Mouse (Mus musculus): Measurements from ENCODE around the gene Ugt1a8.
A peak's percentile ranks its signal among the peaks of the same experiment; 100 is the strongest.
"Not testable (repeated sequence)": the region's sequence is repeated elsewhere in the genome, so short reads cannot be mapped to it uniquely, and the experiment has no call there.

The Ugt1a8 gene

DNA sequence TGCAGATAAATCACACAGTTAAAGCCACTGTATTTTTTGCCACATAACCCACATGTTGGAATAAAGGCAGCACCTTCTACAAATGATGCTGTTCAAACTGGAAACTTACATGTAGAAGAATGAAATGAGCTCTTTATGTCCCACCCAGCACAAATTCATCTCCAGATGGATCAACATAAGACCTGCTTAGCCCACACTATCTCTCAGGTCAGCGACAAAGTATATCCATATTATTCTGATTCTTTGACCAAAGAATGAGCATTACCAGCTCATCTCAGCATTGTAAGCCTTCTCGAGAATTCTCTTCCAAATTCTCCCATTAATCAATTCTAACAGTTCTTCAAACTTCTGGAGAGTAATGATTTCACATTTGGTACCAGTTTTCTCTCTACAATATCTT, 134.6 kb downstream of the Ugt1a8 start:
- no peak for DNase-seq (ENCODE audit: low spot score in 2 of 2)

DNA sequence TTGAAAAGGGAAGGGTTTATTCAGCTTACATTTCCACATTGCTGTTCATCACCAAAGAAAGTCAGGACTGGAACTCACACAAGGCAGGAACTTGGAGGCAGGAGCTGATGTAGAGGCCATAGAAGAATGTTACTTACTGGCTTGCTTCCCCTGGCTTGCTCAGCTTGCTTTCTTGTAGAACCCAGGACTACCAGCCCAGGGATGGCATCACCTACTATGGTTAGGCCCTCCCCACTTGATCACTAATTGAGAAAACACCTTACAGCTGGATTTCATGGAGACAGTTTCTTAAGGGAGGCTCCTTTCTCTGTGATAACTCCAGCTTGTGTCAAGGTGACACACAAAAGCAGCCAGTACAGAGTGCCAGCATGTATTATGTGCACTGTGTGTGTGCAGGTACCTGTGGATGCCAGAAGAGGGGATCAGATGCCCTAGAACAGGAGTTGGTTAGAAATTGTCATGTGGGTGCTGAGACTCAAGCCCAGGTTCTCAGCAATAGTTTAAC, 135.4 kb downstream of the Ugt1a8 start:
- DNase-seq (ENCODE audit: low spot score in 2 of 2) = not testable (repeated sequence)

DNA sequence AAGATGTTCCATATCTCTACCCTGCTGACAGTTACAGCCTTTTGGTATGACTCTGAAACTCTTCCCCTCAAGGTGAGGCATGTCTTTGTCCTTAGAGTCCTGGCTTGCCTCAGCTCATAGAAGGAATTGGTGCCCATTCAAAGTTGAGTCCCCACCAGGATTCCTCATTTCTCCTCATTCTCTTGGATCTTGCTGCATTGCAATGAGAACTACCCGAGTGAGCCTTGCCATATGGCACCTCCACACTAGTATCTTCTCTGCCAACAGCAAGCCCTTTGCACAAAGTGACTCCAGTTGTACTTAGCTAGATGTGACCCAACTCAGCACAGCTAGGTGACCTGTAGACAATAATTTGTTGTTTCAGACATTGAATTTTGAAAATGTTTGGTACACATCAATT, 136.0 kb downstream of the Ugt1a8 start:
- DNase-seq (ENCODE audit: low spot score in 2 of 2) = no peak

DNA sequence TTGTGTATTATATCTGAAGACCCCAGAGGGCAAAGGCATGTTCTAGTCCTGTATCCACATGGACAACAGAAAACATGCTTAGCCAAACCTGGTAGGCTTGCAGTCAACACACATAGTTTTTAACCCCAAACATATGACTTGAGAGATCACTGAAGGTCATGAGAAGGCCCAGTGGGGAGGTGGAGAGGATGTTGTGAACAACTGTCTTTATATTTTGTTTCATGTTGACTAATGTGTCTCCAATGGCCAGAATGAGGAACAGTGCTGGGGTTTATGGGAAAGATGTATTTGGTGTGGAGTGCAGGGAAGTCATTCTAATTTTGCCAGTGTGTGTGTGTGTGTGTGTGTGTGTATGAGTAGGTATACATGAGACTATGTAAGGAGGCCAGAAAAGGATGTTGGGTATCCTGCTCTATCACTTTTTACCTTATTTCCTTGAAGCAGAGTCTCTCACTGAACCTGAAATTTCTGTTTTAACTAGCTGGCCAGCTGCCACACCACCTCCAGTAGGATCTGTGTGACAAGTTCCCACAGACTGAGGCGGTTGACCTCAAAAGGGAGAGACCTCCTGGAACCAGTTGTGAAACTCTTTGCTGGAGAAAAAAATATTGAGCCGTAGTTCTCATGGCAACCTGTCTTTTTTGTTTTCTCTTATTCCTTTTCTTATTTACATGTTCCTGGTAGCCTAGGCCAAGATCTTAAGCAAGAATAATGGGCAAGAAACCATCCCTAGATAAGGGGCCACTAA, 136.6 kb downstream of the Ugt1a8 start:
- no peak for DNase-seq (ENCODE audit: low spot score in 2 of 2)

DNA sequence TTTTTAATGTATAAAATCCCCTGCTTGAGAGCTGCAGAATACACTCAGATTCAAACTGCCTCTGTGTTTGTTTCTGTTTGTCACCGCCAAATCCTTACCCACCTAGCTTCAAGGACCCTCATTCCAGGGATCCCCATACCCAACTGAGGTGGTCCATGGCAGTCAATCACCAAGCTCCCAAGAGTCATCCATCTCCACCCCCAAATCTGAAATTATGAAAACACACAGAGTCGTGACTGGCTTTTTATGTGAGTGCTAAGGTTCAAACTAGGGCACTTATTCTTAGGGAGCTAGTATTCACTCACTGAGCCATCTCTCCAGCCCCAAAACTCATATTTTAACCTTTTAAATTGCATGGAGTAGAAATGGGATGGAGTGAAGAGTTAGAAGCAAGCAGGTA, 137.7 kb downstream of the Ugt1a8 start:
- DNase-seq (ENCODE audit: low spot score in 2 of 2) = not testable (repeated sequence)

DNA sequence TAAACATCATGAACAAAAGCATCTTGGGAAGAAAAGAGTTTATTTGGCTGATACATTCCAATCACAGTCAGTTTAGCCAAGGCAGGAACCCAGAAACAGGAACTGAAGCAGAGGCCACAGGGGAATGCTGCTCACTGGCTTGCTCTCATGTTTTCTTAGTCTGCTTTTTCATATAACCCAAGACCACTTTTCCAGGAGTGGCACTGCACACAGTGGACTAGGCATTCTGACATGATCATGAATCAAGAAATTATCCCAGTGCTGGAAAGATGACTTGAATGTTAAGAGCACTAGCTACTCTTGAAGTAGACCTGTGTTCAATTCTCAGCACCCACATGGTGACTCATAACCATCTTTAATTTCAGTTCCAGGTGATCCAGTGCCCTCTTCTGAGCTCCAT, 138.1 kb downstream of the Ugt1a8 start:
- no peak for DNase-seq (ENCODE audit: low spot score in 2 of 2)

DNA sequence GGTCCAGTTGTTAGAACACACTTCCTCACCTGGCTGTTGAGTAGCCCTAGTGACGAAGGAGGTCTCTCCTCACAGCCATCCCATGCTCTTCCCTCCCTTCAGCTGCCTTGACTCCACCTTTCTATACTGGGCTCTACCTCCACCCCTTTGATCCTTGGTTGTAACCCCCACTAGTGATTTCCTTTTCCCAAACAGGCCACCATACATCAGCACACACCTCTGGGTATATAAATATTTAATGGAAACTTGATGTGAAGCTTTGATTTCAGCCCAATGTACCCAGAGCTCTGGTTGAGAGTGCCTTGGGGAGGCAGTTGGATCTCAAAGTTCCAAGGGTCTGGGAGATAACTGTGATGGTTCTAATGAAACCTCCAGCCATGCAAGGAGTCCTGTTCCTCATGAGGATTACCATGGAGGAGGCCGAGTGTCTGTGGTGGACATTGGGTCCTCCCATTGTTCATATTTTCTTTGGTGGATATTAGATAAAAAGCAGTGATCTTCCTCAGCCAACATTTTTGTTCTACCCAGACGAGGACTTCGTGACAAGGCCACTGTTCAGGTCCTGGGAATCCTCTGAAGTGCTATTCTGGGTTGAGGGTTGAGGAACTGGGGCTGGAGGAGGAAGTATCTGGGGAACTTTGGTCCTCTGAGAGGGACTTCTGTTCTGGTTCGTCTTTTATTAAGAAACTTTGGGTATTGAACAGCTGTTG, 139.2 kb downstream of the Ugt1a8 start, which contains the start of gene Mroh2a:
Gene Mroh2a (plus strand): TSS at position 317 of the 710 bp plus-strand sequence.
- DNase-seq (ENCODE audit: low spot score in 2 of 2) = no peak

DNA sequence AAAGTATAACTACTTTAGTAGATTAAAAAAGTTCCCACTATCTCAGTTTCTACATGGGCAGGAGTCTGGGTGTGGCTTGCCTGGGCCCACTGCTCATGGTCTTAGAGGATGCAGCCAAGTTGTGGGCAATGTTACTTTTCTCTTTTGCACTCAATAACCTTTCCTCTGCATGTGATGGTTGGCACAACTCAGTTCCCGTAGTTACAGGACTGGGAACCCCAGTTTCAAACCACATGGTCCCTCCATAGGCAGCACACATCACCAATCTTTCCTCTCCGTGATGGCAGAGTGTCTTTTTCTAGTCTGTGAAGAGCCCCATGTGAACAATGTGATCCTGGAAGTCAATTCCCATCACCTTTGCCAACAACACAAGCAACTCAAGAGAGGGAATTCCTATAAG, 139.9 kb downstream of the Ugt1a8 start:
- no peak for DNase-seq (ENCODE audit: low spot score in 2 of 2)

DNA sequence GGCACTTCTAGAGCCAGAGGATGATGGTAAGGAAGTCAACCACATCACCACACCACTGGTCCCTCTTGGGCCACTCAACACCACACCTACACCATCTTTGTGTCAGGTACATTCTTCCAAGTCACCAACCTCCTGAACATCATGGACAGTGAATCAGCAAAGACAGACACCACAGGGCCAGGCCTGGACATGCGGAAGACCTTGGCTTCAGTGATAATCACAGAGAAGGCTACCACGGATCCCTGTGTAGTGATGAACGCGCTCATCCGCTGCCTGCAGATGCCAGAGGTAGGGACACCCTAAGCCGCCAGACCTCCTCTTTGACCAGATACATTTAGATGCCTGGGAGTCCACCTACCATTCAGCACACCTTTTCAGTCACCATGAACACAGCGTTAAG, 140.5 kb downstream of the Ugt1a8 start:
- no peak for DNase-seq (ENCODE audit: low spot score in 2 of 2)

DNA sequence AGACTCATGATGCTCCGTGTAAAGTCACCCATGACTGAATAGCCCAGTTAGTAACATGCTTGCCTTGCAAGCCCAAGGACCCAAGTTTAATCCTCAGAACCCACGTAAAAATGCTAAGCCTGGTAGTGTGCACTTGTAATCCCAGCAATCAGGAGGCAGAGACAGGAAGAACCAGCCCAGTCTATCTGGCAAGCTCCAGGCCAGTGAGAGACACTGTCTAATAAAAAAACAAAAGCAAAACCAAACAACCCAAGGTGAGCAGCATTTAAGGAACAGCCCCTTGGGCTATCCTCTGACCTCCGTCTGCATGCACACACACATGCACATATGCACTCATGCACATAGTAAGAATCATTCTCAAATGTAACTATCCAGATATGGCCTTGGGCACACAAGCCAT, 142.0 kb downstream of the Ugt1a8 start:
- DNase-seq (ENCODE audit: low spot score in 2 of 2) = no peak

DNA sequence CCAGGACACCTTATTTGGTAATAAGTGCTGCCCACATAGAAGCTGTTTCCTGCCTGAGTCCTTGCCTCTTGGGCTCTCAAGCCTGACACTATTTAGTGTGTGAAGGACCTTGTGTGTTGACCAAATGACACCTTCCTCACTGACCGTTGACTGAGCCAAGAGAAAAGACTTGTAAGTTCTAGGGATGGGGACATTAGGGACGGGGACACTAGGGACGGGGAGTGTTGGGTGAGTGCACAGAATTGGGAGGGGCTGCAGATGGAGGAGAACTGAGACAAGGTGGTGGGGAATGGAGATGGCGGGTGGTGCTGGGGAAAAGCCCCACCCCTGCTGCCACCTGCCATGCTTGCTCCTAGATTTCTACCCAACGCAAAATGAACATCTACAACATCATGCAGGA, 142.4 kb downstream of the Ugt1a8 start:
- DNase-seq (ENCODE audit: low spot score in 2 of 2) = no peak

DNA sequence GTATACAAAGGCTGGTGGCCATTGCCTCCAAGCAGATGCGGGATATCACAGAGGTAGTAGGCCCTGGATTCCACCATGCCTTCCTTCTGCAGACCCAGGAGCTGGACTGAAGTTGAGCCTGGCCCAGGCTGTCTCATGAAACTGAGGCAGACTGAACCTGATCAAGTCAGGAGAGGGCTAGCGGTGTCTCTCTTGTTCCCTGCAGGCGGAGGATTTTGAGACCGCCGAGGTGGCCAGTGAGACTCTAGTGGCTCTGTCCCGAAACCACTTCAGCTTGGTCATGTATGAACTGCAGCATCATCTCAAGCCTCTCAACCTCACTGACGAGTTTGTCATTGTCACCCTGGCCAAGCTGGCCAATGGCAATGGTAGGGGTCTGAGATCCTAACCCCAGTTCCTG, 142.8 kb downstream of the Ugt1a8 start:
- no peak for DNase-seq (ENCODE audit: low spot score in 2 of 2)

DNA sequence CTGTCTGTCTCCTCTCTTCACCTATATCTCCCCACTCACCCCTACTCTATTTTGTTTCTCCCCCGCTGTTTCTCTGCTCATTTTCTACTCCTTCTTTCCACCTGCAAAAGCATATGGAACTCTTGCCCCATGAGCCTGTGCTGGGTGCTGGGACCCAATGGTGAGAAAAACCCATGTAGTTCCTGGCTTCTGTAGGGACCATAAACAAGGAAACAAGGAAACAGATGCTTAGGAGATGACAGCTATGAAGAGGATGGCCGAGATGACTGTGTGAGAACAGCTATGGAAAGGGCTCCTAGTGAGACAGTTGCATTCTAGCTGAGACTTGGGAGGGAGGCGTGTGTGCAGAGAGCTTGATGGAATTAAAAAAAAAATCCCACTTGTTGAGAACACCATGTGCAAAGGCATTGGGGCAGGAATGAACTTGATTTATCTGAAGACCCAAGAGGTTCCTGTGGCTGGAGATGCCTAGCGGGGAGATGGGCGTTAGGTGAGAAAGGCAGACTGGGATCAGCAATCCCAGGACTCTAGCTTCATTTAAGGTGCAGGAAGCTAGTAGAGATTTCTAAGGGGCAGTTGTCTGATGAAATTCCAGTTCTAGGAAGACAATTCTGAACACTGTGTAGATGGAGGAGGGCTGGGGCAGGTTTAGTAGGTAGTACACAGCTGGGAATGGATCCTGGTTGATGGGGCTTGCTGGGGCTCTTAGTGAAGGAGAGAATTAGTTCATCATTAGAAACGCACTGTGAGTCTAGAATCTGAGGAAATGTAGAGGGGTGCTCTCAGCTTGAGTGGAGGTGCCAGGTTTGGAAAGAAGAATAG, 143.6 kb downstream of the Ugt1a8 start:
- DNase-seq (ENCODE audit: low spot score in 2 of 2) = no peak

DNA sequence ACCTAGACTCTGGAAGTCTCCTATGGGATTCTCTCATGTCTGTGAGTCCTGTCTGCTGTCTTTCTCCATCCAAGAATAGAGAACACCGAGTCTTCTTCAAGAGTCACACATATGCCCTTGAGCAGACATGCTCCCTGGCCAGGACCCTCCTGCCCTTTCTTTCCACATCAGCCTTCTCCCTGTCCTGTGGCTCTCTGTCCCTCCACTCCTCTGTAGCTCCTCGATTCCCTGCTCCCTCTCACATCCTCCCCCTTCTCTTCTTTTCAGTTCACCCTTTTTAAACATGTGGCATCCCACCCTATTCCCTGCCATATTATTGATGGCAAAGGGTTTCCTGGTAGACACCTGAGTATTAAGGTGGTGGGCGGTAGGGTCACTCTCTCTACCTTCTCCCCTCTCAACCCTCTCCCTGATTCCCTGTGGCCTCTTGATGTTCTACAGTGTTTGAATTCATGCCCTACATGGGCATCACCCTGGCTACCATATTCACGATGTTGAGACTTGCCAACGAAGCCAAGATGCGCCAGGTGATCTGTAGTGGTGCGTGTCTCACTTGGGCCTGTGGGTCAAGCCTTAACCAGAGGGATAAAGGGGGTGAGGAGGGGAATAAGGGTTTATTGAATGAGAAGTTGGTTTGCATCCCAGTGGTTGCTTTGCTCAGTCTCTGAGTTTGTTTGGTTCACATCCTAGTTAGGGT, 144.3 kb downstream of the Ugt1a8 start:
- no peak for DNase-seq (ENCODE audit: low spot score in 2 of 2)

DNA sequence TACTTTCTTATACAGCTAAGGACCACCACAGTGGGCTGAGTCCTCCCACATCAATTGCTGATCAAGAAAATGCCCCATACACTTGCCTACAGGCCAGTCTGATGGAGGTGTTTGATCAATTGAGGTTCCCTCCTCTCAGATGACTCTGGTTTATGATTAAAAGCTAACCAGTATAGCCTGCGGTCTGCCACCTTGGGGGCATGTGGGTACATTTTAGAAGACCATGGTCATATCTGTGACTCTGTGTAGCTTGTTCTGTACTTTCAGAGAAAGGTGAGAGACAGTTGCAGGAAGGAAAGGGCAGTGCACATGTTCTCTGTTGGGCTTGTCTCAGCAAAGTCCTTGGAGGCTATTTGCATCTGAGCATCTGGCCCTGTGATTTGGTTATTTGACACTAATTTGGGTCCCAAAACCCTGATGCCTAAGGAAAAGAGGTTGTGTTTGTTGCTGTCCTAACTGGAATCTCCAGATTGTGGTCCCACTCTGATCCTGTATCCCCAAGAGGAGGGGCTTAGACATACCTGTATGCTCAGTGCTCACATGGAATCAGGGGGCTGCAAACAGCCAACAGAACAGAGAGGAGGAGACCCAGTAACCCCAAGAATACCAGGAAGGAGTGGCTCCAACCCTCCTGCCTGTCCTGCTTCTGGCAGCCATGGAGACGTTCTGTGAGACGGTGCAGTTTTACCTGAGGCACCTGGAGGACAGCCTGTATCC, 145.2 kb downstream of the Ugt1a8 start:
- peak in 1 of 2 experiments; percentile 6 for DNase-seq (ENCODE audit: low spot score in 2 of 2)

DNA sequence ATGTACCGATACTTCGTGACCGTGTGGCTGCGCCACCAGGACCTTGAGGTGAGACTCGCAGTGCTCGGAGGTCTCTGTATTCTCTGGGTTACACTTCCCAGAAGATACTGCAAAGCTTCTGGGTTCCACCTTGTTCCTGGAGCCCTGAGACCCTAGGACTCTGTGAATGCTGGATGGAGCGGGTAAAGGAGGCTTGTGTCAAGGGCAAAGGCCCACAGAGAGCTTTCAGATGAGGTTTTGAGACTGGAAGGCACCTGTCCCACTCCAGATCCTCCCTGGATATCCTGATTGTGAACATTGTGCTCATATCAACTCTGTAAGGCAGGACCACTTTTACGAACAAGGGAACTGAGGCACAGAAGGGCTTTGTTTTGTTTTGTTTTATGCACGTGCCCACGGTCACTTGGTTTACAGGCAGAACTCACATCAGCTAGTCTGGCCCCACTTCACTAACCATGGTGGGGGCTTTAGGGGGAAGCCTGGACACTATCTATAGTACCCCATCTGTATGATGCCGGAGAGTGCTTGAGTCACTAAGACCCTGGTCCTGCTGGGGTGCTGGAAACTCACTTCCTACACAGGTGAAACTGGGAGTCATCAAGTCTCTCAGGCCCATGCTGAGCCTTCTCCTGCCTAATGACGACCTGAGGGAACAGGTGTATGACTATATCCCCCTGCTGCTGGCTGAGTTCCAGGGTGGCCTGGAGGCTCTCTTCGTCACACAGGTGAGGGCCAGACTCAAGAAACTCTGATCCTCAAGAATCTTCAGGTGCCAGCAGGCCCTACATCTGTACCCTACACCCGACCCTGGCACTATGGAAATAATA, 146.0 kb downstream of the Ugt1a8 start:
- DNase-seq (ENCODE audit: low spot score in 2 of 2) = no peak

DNA sequence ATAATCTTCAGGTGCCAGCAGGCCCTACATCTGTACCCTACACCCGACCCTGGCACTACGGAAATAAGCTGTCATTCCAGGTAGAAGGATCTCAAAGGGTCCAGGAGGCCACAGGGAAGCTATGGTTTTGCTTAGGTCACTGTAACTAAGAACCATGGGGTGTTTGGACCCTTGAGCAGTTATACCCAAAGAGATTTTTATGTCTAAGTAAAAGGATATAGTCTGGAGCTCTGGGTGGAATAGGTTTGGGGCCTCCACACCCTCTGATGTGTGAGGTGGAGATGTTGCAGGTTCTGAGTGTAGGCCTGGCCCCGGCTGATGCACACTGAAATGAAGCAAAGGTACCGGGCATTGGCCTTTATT, 146.6 kb downstream of the Ugt1a8 start:
- no peak for DNase-seq (ENCODE audit: low spot score in 2 of 2)

DNA sequence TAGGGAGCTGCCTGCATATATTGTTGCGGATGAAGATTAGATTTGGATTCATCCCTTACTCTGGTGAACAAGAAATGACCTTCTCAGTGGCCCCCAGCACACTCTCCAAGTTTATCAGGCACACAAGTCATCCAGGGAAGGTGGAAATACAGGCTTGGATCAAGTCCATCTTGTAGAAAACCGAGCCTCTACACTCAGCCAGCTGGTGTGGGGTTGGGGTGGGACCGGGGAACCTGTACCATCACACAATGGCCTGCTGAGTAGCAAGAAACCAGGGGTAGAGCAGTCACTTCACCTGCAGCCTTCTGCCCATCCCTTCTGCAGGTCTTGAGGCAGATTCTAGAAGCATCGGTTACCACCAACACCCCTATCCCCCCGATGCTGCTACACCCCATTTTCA, 147.0 kb downstream of the Ugt1a8 start:
- no peak for DNase-seq (ENCODE audit: low spot score in 2 of 2)

DNA sequence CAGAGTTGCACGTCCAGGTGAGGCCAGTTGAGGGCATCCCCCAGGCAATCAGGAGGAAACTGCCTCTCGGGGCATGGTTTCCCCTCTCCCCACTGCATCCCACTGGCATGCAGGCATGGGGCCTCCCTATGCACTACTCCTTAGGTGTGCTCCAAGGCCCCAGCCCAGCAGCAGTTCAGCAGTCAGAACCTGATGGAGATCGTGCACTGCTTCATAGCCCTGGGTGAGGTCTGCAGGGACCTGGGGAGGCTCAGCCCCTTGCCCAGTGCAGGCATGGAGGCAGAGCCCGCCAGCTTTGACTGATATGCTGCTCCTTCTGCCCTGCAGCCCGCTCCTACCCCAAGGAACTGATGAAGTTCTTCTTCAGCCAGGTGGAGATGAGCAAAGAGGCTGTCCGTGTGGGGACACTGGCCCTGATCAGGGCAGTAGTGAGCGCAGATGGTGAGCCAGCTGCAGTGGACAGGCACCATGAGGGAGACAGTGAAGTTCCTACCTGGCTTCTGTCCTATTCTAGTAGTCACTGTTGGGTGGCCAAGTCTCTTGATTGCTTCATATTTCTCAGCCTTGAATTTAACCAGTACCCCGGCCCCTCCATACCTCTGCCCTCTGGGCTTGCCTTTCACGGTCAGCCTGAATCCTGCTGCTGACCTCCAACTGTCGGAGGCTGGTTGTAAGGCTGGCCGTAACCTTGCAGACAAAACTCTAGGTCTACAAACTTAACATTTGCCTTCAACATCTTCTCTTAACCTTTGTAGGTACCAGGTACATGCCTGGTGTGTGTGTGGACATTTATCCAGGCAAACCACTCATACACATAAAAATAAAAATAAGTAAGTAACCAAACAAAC, 147.7 kb downstream of the Ugt1a8 start:
- DNase-seq (ENCODE audit: low spot score in 2 of 2) = no peak
